Mouse (Mus musculus) ovary, postnatal 10 days (tissue): ENCODE measurements at regions not wholly inside any gene's neighbourhood (a gene's known extent, or its start where the extent isn't known, plus 50 kb on each side); places are given as distances from the start of the nearest gene placed in this dataset.

Experiments used
- DNase-seq: peaks from one replicate; pipeline ENCODE4 v3.0.0; 2022; ENCODE audit warnings: low spot score

DNA sequence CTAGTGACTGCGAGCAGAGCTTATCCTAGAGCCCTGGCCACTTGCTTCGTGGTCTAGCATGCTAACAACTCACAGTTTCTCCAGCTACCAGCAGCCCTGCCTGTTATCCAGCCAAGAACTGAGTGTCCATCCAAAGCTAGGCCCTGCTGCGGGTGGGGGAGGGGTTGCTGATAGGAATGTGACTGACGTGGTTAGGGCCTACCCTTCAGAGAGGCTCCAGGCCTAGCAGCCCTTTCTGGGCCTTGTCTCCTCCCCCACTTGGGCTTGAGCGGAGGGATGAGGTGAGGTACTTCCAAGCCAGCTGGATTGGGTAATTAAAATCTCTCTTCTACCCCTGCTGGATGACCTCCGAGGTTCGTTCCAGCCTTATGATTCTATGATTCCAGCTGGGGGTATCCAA, 79.2 kb downstream of the Efnb1 start:
- no peak for DNase-seq

DNA sequence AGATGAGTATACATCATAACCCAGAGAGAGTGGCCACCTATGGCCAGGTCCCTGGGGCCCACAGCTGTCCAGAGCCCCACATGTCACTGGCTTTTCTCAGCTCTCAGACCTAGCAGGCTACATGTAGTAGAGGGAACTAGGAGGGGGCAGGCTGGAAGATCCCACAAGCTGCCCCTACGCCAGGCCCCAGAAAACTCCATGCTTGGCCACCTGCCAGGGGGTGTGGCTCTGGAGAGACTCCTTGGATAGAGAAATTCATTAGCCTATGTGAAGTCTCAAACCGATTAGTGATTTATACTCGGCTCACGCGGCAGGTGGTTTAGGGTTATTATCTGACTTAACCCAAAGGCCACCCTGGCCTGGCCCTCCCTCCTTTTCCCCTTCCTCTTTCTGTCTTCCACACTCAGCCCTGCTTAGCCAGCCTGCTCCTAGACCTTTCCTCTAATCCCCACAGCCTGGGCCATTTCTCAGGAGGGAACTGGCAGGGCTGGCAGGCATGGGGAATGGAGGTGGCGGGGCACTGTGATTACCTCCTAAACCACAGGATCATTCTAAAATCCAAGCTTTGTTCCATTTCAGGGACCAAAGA, 77.7 kb downstream of the Efnb1 start:
- DNase-seq, result no peak

DNA sequence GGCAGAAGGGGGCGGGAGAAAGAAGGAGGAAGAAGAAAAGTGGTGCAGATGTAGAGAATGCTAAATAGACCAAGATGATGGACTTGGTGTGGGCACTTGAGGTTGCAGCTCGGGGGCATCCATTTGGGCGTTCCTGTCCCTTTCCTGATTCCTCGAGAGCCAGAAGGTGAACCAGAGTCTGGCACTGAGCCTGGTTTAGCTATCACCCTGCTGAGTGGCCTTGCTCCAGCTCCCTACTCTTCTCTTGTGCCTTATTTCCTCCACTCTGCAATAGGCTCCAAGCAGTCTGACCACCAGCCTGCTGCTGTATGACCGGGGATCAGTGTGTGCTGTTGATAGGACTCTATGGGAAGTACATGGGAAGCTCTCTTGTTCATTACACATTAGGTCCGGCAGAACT, 68.1 kb downstream of the Efnb1 start:
- DNase-seq, result no peak

DNA sequence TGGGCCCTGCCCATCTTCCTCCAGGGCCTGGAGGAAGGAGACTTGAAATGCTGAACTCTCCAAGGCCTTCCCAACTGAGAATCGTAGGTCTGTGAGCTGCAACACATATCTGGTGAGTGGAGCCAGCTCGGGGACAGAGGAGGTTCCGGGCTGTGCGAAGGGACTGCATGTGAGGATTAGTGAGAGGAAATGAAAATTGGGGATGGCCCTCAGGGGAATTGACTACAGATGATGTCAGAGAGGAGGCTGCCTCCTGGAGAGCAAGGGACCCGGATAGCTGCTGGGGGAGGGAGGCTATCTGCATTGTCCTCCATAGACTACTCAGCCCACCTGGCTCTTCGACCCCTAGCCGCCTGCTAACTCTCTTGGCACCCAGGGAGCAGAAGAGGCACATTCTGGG, 65.2 kb downstream of the Efnb1 start:
- no peak for DNase-seq

DNA sequence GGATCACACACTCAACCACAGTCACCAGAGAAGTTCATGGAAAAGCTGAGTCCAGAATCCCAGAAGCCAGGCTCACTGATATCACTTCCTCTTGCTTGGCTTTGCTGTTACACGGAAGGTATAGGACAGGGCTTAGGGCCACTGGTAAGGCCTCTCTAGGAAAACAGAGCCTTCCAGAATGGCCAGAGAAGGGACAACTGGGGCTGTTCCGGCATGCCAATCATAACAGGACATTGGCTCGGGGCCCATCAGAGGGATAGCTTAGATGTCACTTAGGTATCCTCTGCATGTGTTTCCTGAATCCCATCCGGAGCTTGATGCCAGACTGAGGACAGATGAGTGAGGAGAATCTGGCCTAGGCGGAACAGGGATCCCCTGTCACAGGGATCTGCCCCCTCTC, 63.7 kb downstream of the Efnb1 start:
- DNase-seq, result no peak

DNA sequence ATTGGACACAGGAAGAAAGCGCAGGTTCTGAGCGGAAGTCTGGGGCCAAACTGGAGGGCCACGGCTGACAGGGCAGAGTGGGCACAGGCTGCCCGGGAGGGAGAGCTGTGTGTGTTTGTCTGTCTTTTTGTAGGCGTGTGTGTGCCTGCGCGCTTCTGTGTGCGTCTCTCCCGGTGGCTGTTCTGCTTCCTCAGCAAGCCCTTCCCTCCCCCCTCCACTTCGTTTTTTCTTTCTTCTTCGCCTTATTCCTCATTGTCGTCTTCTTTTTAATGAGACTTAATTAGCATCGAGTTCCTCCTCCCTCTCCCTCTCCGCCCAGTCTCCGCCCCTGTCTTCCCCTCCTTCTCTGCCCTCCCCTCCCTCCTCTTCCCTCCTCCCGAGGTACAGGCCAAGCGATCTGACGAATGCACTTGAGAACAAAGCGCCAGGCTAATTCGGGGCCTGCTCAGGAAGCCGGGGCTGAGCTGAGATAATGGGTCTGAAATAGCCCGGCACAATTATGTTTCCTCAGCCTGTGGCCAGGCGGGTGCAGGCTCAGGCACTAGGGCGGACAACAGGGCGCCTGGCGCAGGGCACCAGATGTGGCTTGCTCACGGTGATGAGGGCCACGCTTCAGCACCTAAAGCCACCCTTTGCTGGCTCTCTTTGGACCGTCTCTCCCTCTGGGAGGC, 63.2 kb downstream of the Efnb1 start:
- DNase-seq, result no peak
